8 mouse cellular contexts compared by ENCODE assay signal in the genomic region with DNA sequence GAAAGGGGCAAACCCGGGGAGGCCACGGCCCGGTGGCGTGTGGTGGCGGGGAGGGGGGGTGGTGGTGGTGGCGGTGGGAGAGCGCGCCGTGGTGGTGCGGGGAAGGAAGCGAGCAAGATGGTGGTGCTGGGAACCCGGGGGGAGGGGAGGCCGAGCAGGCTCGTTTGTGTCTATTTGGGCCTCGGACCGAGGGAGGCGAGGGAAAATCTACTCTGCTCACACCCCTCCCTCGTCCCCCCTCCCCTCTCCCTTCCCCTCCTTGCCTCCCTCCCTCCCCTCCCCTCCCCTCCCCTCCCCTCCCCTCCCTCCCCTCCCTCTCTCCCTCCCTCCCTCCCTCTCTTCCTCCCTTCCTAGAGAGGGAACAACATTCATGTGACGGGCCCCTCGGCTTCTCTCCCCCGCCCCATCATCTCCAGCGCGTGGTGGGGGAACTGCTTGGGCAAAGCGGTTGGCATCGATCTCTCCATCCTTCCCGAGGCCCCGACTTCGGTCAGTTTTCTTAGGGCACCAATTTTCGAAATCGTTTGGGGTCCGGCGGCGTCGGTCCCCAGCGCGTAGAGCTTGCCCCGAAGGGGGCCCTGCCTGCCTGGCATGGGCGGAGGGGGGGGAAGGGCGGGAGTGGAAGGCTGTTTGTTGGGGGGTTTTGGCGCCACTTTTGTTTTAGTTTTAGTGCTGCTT. TPM values are rescaled to one million over a fixed set of nuclear protein-coding genes. Genes with fewer than 3 reads are reported as not detected.
DNase-seq lines count a peak whose midpoint lies in the region; ATAC-seq lines count a peak whose summit lies in the region.

No protein-coding gene starts in this region.

- peak; percentile 24 for ATAC-seq in inflammation-experienced regulatory T-cells, adult 6 months
- no peak for ATAC-seq in erythroid progenitor cell, adult 5-6 weeks (replicated peaks; ENCODE audit: low FRiP score, poor library complexity, severe bottlenecking)

- DNase-seq in adipocyte (ENCODE audit: low spot score): peak; percentile 86
- peak; percentile 42 to 74 for DNase-seq in cerebellum, postnatal 4 days (ENCODE audit: low spot score in 2 of 2)
- DNase-seq in gastrocnemius, postnatal 10 days: peak; percentile 69
- DNase-seq in left cerebral cortex, postnatal 36 days (ENCODE audit: low spot score in 2 of 2): peak; percentile 62 to 69
- peak; percentile 84 for DNase-seq in midbrain, embryonic 10.5 days (ENCODE audit: low spot score)
- DNase-seq in skeletal muscle tissue, adult 2 months (ENCODE audit: low read depth, low spot score): peak; percentile 84

- H3K36me3 ChIP-seq in midbrain, embryonic 10.5 days: no peaks in the 10 kb centered on the region

- intact Hi-C loops in left cerebral cortex, postnatal 36 days (cut with DNase I): loop anchor here (1.0 to 5.0 kb wide), 2 partner anchors 82 to 92 kb away; no protein-coding TSS in a partner anchor

- H3K4me3 ChIP-seq in midbrain, embryonic 10.5 days: peak overlapping the region; percentile 68

- peaks cover 7% of the 10 kb centered on the region; the same call in 1 of the 2 replicates for H3K4me1 ChIP-seq in midbrain, embryonic 10.5 days

- H3K27me3 ChIP-seq in midbrain, embryonic 10.5 days (ENCODE audit: low read depth, poor library complexity, severe bottlenecking): no peaks in the 10 kb centered on the region

- WGBS in midbrain, embryonic 10.5 days: 18% methylated on average over 26 of the region's 40 CpGs

- H3K9me3 ChIP-seq in midbrain, embryonic 10.5 days (replicated peaks): peaks cover 19% of the 10 kb centered on the region; the same call in 1 of the 2 replicates

- peak overlapping the region; percentile 98 for H3K27ac ChIP-seq in midbrain, embryonic 10.5 days (replicated peaks)

RNA-seq across cellular contexts. Expression of a gene that starts 1.4 kb away (rescaled TPM):
- 10 to 100 TPM; 78.3 to 89.5 TPM for total RNA-seq in gastrocnemius, postnatal 10 days (2021)
- polyA plus RNA-seq in inflammation-experienced regulatory T-cells, adult 6 months (2017; shearing (Covaris generic)): 100 to 1,000 TPM in 1 of 3 experiments, 10 to 100 TPM in 2; 90.1 to 127 (median 94.0) TPM
- 10 to 100 TPM; 45.5 to 54.0 TPM for total RNA-seq in left cerebral cortex, postnatal 36 days (2021)
- 40.2 and 46.9 TPM in 2 replicates for polyA plus RNA-seq in midbrain, embryonic 10.5 days (2016; fragmentation: Nextera tagmentation; extraction: Ambion mirVana)
- 96.9 and 107 TPM in 2 replicates for total RNA-seq in erythroid progenitor cell, adult 5-6 weeks (2015; ENCODE audit: low replicate concordance)
- 291 and 320 TPM in 2 replicates for total RNA-seq in erythroid progenitor cell, adult 5-6 weeks (2017; ENCODE audit: low replicate concordance)
